Mouse (Mus musculus): ENCODE results near the gene Tmx1.

GRCm38 (mm10) chr12:70475336-70475735, 22.4 kb downstream of the Tmx1 start:
- TF ChIP-seq CTCF (IDR thresholded peaks at IDR 0.05; ENCODE audit: low read depth, low read length) (no peak), POLR2A (IDR thresholded peaks at IDR 0.05; ENCODE audit: insufficient read depth, low read length) (no peak)

Data from ES-Bruce4 (cell line).